ENCODE assay signal across 8 mouse cellular contexts in genomic region chr11:82933186-82933585, GRCm38 (mm10). TPM values are rescaled to one million over a fixed set of nuclear protein-coding genes. Genes with fewer than 3 reads are reported as not detected.
DNase-seq lines count a peak whose midpoint lies in the region; ATAC-seq and TF ChIP-seq lines count a peak whose summit lies in the region.

No protein-coding gene starts in this region.

- 31% methylated on average over 29 of the region's 29 CpGs for WGBS in heart, embryonic 13.5 days
- WGBS in forebrain, postnatal 0 days: under 1% methylated on average over 28 of the region's 29 CpGs
- 3% methylated on average over 29 of the region's 29 CpGs for WGBS in liver, embryonic 16.5 days (ENCODE audit: insufficient replicate concordance)

- H3K9me3 ChIP-seq in heart, embryonic 13.5 days: no peaks in the 10 kb centered on the region
- no peaks in the 10 kb centered on the region for H3K9me3 ChIP-seq in ES-Bruce4 (replicated peaks; ENCODE audit: control insufficient read depth, insufficient read depth, low read length, poor library complexity, severe bottlenecking)
- H3K9me3 ChIP-seq in forebrain, postnatal 0 days (ENCODE audit: low read length): no peaks in the 10 kb centered on the region
- H3K9me3 ChIP-seq in liver, embryonic 16.5 days (replicated peaks; ENCODE audit: control insufficient read depth, low read length): no peaks in the 10 kb centered on the region

- peaks cover 81% of the 10 kb centered on the region for H3K36me3 ChIP-seq in heart, embryonic 13.5 days
- no peaks in the 10 kb centered on the region for H3K36me3 ChIP-seq in ES-Bruce4 (ENCODE audit: control insufficient read depth, insufficient read depth, low read length, poor library complexity, severe bottlenecking)
- no peaks in the 10 kb centered on the region for H3K36me3 ChIP-seq in forebrain, postnatal 0 days (ENCODE audit: insufficient read depth)
- H3K36me3 ChIP-seq in liver, embryonic 16.5 days (ENCODE audit: control insufficient read depth, insufficient read depth): no peaks in the 10 kb centered on the region

- peak overlapping the region; percentile 78 for H3K4me2 ChIP-seq in heart, embryonic 13.5 days
- peak overlapping the region; percentile 98 for H3K4me2 ChIP-seq in forebrain, postnatal 0 days (ENCODE audit: low read depth)
- H3K4me2 ChIP-seq in liver, embryonic 16.5 days (ENCODE audit: low read depth, low read length): peak overlapping the region; percentile 62

- no peak for TF ChIP-seq EP300 in ES-Bruce4 (IDR thresholded peaks at IDR 0.05; ENCODE audit: insufficient read depth, low read depth, low read length)

- intact Hi-C loops in heart, postnatal 14 days (cut with DNase I): loop anchor here (2.0 kb wide), 1 partner anchor 14 kb away; no protein-coding TSS in a partner anchor
- intact Hi-C loops in gastrocnemius, postnatal 14 days (cut with DNase I; ENCODE audit: low total_unique reads): no loop called here

- no peak for TF ChIP-seq POLR2A in ES-Bruce4 (IDR thresholded peaks at IDR 0.05; ENCODE audit: insufficient read depth, low read length)

- peaks cover 11% of the 10 kb centered on the region for H3K4me1 ChIP-seq in heart, embryonic 13.5 days
- H3K4me1 ChIP-seq in ES-Bruce4 (ENCODE audit: control insufficient read depth, insufficient read depth, low read length): no peaks in the 10 kb centered on the region
- H3K4me1 ChIP-seq in forebrain, postnatal 0 days (ENCODE audit: insufficient read depth): no peaks in the 10 kb centered on the region
- no peaks in the 10 kb centered on the region; the same call in 1 of the 2 replicates for H3K4me1 ChIP-seq in liver, embryonic 16.5 days (ENCODE audit: control insufficient read depth, low read depth, low read length)

- peak overlapping the region; percentile 56 for H3K4me3 ChIP-seq in heart, embryonic 13.5 days
- H3K4me3 ChIP-seq in ES-Bruce4 (ENCODE audit: low read depth, low read length): peak overlapping the region; percentile 36
- peak overlapping the region; percentile 46 for H3K4me3 ChIP-seq in forebrain, postnatal 0 days (ENCODE audit: low read depth, low read length)
- peak overlapping the region; percentile 47 for H3K4me3 ChIP-seq in liver, embryonic 16.5 days (ENCODE audit: low read depth, low read length)

- H3K27me3 ChIP-seq in heart, embryonic 13.5 days (replicated peaks): peaks cover 53% of the 10 kb centered on the region
- H3K27me3 ChIP-seq in ES-Bruce4 (ENCODE audit: control insufficient read depth, insufficient read depth, low read length, poor library complexity, severe bottlenecking): peaks cover 44% of the 10 kb centered on the region
- peaks cover 38% of the 10 kb centered on the region for H3K27me3 ChIP-seq in forebrain, postnatal 0 days (ENCODE audit: insufficient read depth, low read length)
- H3K27me3 ChIP-seq in liver, embryonic 16.5 days (ENCODE audit: control insufficient read depth, insufficient read depth, low read depth, low read length): peaks cover 83% of the 10 kb centered on the region

- H3K27ac ChIP-seq in heart, embryonic 13.5 days (replicated peaks): no peak overlapping the region
- no peak overlapping the region for H3K27ac ChIP-seq in ES-Bruce4 (ENCODE audit: insufficient read depth, low read length)
- H3K27ac ChIP-seq in forebrain, postnatal 0 days (ENCODE audit: low read depth, low read length): no peak overlapping the region
- H3K27ac ChIP-seq in liver, embryonic 16.5 days (ENCODE audit: low read length): no peak overlapping the region

- DNase-seq in heart, postnatal 14 days: no peak
- no peak for DNase-seq in forebrain, postnatal 0 days
- DNase-seq in gastrocnemius, postnatal 14 days: no peak
- no peak for DNase-seq in layer of hippocampus, adult 9-11 months

- no peak for ATAC-seq in heart, embryonic 13.5 days (ENCODE audit: extremely low read depth, insufficient number of reproducible peaks, low FRiP score, low TSS enrichment)
- no peak for ATAC-seq in forebrain, postnatal 0 days
- ATAC-seq in liver, embryonic 16.5 days (ENCODE audit: low read depth): no peak
- no peak for ATAC-seq in megakaryocyte progenitor cell, adult 5-6 weeks (replicated peaks; ENCODE audit: poor library complexity)

- no peak for TF ChIP-seq CTCF in ES-Bruce4 (IDR thresholded peaks at IDR 0.05; ENCODE audit: low read depth, low read length)
- TF ChIP-seq CTCF in forebrain, postnatal 0 days (IDR thresholded peaks at IDR 0.05; ENCODE audit: low read depth): no peak

- H3K9ac ChIP-seq in heart, embryonic 13.5 days: peak overlapping the region; percentile 84
- H3K9ac ChIP-seq in ES-Bruce4 (ENCODE audit: low read depth, poor library complexity, severe bottlenecking): peak overlapping the region; percentile 68
- H3K9ac ChIP-seq in forebrain, postnatal 0 days: no peak overlapping the region
- H3K9ac ChIP-seq in liver, embryonic 16.5 days (ENCODE audit: low read depth, low read length): no peak overlapping the region

RNA-seq across cellular contexts. Expression of gene Slfn5, which starts 18.0 kb away (rescaled TPM):
- polyA plus RNA-seq in heart, embryonic 13.5 days (2015; fragmentation: Nextera tagmentation; extraction: Ambion mirVana): 3.5 and 4.4 TPM in 2 replicates
- 10 to 100 TPM; 78.3 to 87.2 TPM for total RNA-seq in heart, postnatal 14 days (2021)
- 3.7 and 4.2 TPM in 2 replicates for polyA plus RNA-seq in ES-Bruce4 (2011; ENCODE audit: insufficient read depth, insufficient read length, low read depth, missing spikeins)
- total RNA-seq in forebrain, postnatal 0 days (2014; rRNA removed): 2.6 and 5.4 TPM in 2 replicates
- 1.5 and 2.4 TPM in 2 replicates for polyA plus RNA-seq in forebrain, postnatal 0 days (2015; fragmentation: Nextera tagmentation; extraction: Ambion mirVana)
- 1.6 TPM in 2 replicates for polyA plus RNA-seq in liver, embryonic 16.5 days (2015; fragmentation: Nextera tagmentation; extraction: Ambion mirVana)
- 10 to 100 TPM; 31.0 to 32.7 TPM for total RNA-seq in gastrocnemius, postnatal 14 days (2021)
- total RNA-seq in megakaryocyte progenitor cell, adult 5-6 weeks (2015): 1.4 and 1.5 TPM in 2 replicates
- 1.7 and 2.8 TPM in 2 replicates for total RNA-seq in megakaryocyte progenitor cell, adult 5-6 weeks (2017)

RNA-seq across cellular contexts. Expression of gene Unc45b, which starts 22.8 kb away (rescaled TPM):
- 157 and 170 TPM in 2 replicates for polyA plus RNA-seq in heart, embryonic 13.5 days (2015; fragmentation: Nextera tagmentation; extraction: Ambion mirVana)
- 100 to 1,000 TPM; 162 to 164 TPM for total RNA-seq in heart, postnatal 14 days (2021)
- polyA plus RNA-seq in ES-Bruce4 (2011; ENCODE audit: insufficient read depth, insufficient read length, low read depth, missing spikeins): 3.3 and 3.5 TPM in 2 replicates
- 1.4 and 3.0 TPM in 2 replicates for total RNA-seq in forebrain, postnatal 0 days (2014; rRNA removed)
- 2.2 and 2.4 TPM in 2 replicates for polyA plus RNA-seq in forebrain, postnatal 0 days (2015; fragmentation: Nextera tagmentation; extraction: Ambion mirVana)
- polyA plus RNA-seq in liver, embryonic 16.5 days (2015; fragmentation: Nextera tagmentation; extraction: Ambion mirVana): 1.4 and 2.4 TPM in 2 replicates
- total RNA-seq in gastrocnemius, postnatal 14 days (2021): 100 to 1,000 TPM; 106 to 108 TPM
- total RNA-seq in megakaryocyte progenitor cell, adult 5-6 weeks (2015): 0.05 and 0.07 TPM in 2 replicates
- not detected in 2 replicates for total RNA-seq in megakaryocyte progenitor cell, adult 5-6 weeks (2017)

RNA-seq across cellular contexts. Expression of gene Nle1, which starts 25.0 kb away (rescaled TPM):
- polyA plus RNA-seq in heart, embryonic 13.5 days (2015; fragmentation: Nextera tagmentation; extraction: Ambion mirVana): 20.9 and 21.2 TPM in 2 replicates
- 10 to 100 TPM; 12.6 to 12.7 TPM for total RNA-seq in heart, postnatal 14 days (2021)
- polyA plus RNA-seq in ES-Bruce4 (2011; ENCODE audit: insufficient read depth, insufficient read length, low read depth, missing spikeins): 32.3 and 40.9 TPM in 2 replicates
- total RNA-seq in forebrain, postnatal 0 days (2014; rRNA removed): 31.5 and 34.9 TPM in 2 replicates
- polyA plus RNA-seq in forebrain, postnatal 0 days (2015; fragmentation: Nextera tagmentation; extraction: Ambion mirVana): 26.4 and 27.2 TPM in 2 replicates
- polyA plus RNA-seq in liver, embryonic 16.5 days (2015; fragmentation: Nextera tagmentation; extraction: Ambion mirVana): 9.1 and 10.7 TPM in 2 replicates
- 10 to 100 TPM in 1 of 2 experiments, 1 to 10 TPM in 1; 8.8 to 11.0 TPM for total RNA-seq in gastrocnemius, postnatal 14 days (2021)
- total RNA-seq in megakaryocyte progenitor cell, adult 5-6 weeks (2015): 21.1 and 27.4 TPM in 2 replicates
- 20.3 and 27.2 TPM in 2 replicates for total RNA-seq in megakaryocyte progenitor cell, adult 5-6 weeks (2017)

RNA-seq across cellular contexts. Expression of gene Fndc8, which starts 41.3 kb away (rescaled TPM):
- 0.07 and 0.22 TPM in 2 replicates for polyA plus RNA-seq in heart, embryonic 13.5 days (2015; fragmentation: Nextera tagmentation; extraction: Ambion mirVana)
- not detected for total RNA-seq in heart, postnatal 14 days (2021)
- not detected in 2 replicates for polyA plus RNA-seq in ES-Bruce4 (2011; ENCODE audit: insufficient read depth, insufficient read length, low read depth, missing spikeins)
- total RNA-seq in forebrain, postnatal 0 days (2014; rRNA removed): not detected in 2 replicates
- polyA plus RNA-seq in forebrain, postnatal 0 days (2015; fragmentation: Nextera tagmentation; extraction: Ambion mirVana): 0.06 and 0.29 TPM in 2 replicates
- polyA plus RNA-seq in liver, embryonic 16.5 days (2015; fragmentation: Nextera tagmentation; extraction: Ambion mirVana): 0.09 and 0.12 TPM in 2 replicates
- not detected for total RNA-seq in gastrocnemius, postnatal 14 days (2021)
- not detected in 2 replicates for total RNA-seq in megakaryocyte progenitor cell, adult 5-6 weeks (2015)
- not detected in 2 replicates for total RNA-seq in megakaryocyte progenitor cell, adult 5-6 weeks (2017)

RNA-seq across cellular contexts. Expression of gene Rad51d, which starts 42.8 kb away (rescaled TPM):
- polyA plus RNA-seq in heart, embryonic 13.5 days (2015; fragmentation: Nextera tagmentation; extraction: Ambion mirVana): 12.2 and 12.4 TPM in 2 replicates
- total RNA-seq in heart, postnatal 14 days (2021): 1 to 10 TPM; 8.0 to 8.3 TPM
- 23.9 and 25.8 TPM in 2 replicates for polyA plus RNA-seq in ES-Bruce4 (2011; ENCODE audit: insufficient read depth, insufficient read length, low read depth, missing spikeins)
- 8.6 and 9.5 TPM in 2 replicates for total RNA-seq in forebrain, postnatal 0 days (2014; rRNA removed)
- 13.4 and 14.0 TPM in 2 replicates for polyA plus RNA-seq in forebrain, postnatal 0 days (2015; fragmentation: Nextera tagmentation; extraction: Ambion mirVana)
- 4.1 and 4.7 TPM in 2 replicates for polyA plus RNA-seq in liver, embryonic 16.5 days (2015; fragmentation: Nextera tagmentation; extraction: Ambion mirVana)
- 1 to 10 TPM; 5.3 to 5.7 TPM for total RNA-seq in gastrocnemius, postnatal 14 days (2021)
- total RNA-seq in megakaryocyte progenitor cell, adult 5-6 weeks (2015): 14.7 and 15.6 TPM in 2 replicates
- total RNA-seq in megakaryocyte progenitor cell, adult 5-6 weeks (2017): 9.8 and 10.6 TPM in 2 replicates

Comparison
In these comparisons a context has a peak if more than half of its experiments do, and no peak if none do; other contexts are left out.
1. H3K9ac ChIP-seq: peak in heart, embryonic 13.5 days (single experiment) and ES-Bruce4 (single experiment); none in forebrain, postnatal 0 days (single experiment) and liver, embryonic 16.5 days (single experiment).
2. RNA of gene Unc45b, which starts 22.8 kb away (total RNA-seq): 162 to 164 TPM in heart, postnatal 14 days and 106 to 108 TPM in gastrocnemius, postnatal 14 days; 1.4 to 3.0 TPM in forebrain, postnatal 0 days and 0.05 to 0.07 TPM in megakaryocyte progenitor cell, adult 5-6 weeks; every median in the first group is over 10 times any median in the second.
3. Peak in every context shown above with its lines, with median percentiles within 50 percentile points of each other: H3K4me2 ChIP-seq and H3K4me3 ChIP-seq.